Mouse (Mus musculus) left cerebral cortex, adult 11 months (tissue): ENCODE measurements at regions not wholly inside any gene's neighbourhood (a gene's known extent, or its start where the extent isn't known, plus 50 kb on each side); places are given as distances from the start of the nearest gene placed in this dataset.

Experiments
- DNase-seq: peaks from one replicate; pipeline ENCODE4 v3.0.0; 2022; ENCODE audit warnings: low spot score

- no peak for DNase-seq
These were observed 140.0 kb upstream of the Tut7 start for GRCm38 (mm10) chr13:59962676-59963664.

GRCm38 (mm10) chr13:59956441-59956840 lies 133.5 kb upstream of the Tut7 start:
- no peak for DNase-seq

DNA sequence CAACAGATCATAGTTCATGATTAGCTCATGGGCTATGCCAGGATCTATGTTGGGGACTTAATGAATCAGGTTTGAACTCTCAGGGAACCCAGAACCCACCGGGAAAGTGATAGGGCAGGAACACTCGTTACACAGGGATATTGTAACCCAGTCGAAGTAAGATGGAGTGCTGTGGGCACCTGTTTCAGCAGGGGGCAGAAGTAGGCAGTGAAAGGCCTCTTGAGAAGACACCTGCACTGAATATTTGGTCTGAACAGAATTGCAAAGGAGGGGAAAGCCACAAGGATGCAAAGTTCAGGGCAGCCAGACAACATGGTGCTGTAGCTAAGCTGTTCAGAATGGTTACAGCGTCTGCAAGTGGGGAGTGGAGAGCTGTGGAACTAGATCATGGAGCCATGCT lies 129.9 kb upstream of the Tut7 start:
- DNase-seq = no peak

DNA sequence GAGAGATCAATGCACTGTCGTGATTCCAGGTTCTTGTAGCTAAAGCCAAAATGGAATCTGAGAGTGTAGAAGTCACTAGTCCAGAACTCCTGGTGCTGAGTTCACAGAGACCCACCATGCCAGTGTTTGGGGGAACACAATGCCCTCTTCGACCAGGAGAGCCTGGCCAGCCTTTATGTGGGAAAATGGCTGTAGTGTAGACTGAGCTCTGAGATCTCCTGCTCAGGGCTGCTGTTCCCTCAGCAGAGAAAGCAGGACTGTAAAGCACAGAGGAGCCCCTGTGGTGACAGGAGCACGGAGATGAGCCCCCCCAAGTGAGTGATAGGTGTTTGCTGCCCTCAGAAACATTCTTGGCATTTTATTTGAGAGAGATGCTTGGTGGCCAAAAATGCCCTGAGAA lies 129.2 kb upstream of the Tut7 start:
- no peak for DNase-seq

DNA sequence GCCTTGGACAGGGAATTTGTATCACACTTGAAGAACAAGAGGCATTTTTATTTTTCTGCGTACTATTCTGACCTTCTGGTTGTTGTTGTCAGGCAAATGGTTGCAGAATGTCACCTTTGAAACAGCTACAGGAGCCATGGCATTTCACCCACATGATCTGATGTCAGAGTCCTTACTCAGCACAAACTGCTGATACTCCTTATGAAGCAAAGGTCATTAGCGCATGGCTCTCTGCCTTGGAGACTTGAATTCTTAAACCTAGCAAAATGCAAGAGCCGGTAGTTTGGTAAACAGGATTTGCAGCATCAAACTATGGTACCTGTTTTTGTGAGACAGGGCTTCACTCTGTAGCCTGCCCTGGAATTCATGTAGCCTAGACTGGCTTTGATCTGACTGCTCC lies 127.3 kb upstream of the Tut7 start:
- no peak for DNase-seq

DNA sequence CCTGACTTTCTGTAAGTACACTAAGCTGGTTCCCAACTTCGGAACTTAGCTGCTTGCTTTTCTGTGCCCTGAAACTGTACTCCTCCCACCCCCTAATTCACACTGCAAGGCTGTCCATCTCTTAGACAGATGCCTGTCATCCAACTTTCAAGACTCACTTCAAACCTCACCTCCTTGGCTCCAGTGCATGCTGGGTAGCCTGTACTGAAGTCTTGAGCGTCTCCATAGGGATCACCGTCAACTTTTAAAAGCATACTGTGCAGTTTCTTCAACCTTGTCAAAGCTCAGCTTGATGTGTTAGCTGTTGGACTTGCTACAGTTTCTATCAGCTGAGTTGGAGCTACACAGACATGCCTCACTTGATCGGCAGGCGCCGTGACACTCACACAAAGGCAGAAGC lies 126.5 kb upstream of the Tut7 start:
- no peak for DNase-seq

GRCm38 (mm10) chr13:59948496-59949138 lies 125.7 kb upstream of the Tut7 start:
- no peak for DNase-seq

DNA sequence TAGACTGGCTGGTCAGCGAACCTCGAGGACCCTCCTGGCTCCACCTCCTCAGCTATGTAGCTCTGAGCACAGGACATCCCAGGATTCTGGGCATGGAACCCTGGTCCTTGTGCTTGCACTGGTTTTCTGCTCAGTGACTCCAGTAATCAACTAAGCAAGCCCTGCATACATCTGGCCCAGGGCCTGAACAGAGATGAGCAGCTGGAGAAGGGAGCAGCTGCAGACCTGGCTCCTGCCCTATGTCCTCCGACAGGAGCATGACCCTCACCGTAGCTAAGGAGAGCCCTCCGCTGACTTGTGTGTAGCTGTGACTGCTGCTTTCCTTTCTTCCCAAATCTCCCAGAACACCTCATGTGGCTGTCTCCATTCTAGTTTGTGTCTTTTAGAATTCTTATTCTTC lies 124.5 kb upstream of the Tut7 start:
- DNase-seq = no peak

GRCm38 (mm10) chr13:59946509-59946908 lies 123.6 kb upstream of the Tut7 start:
- no peak for DNase-seq

- DNase-seq = no peak
These were observed 122.7 kb upstream of the Tut7 start for GRCm38 (mm10) chr13:59945631-59946030.

- DNase-seq = no peak
These were observed 120.7 kb upstream of the Tut7 start for GRCm38 (mm10) chr13:59943602-59944140.

GRCm38 (mm10) chr13:59943020-59943419 lies 120.1 kb upstream of the Tut7 start:
- DNase-seq = no peak

DNA sequence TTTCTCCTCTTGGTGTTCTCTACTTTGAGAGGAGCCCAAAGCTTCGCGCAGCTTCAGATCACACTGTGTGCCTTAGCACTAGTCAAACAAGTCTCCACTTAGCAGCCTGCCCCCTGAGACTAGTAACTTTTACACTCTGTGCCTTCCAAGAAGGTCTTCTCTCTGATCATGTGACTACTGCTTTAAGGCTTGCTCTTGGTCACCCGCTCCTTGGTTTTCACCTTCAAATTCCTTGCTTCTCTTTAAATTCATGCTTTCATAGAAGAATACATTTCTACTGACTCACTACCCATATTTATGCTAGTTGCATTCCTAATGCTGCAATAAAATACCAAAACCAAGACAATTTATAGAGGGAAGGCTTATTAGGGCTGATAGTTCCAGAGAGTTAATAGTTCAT lies 118.6 kb upstream of the Tut7 start:
- DNase-seq = no peak

GRCm38 (mm10) chr13:59940414-59941205 lies 117.7 kb upstream of the Tut7 start:
- no peak for DNase-seq

GRCm38 (mm10) chr13:59939886-59940285 lies 116.9 kb upstream of the Tut7 start:
- DNase-seq = no peak

DNA sequence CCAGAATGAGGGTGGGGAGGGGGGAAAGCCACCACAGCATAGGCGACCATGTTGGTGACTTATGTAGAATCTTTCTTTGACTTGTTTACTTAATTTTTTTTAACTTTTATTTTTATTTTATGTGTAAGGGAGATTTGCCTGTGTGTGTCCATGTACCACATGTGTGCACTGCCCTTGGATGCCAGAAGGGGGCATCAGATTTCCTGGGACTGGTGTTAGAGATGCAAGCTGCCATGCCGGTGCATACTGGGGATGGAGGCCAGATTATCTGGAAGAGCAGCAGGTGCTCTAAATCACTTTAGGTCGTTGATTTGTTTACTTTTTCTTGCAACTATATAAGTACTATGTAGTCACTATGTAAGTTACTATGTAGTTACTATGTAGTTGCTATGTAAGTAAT lies 114.2 kb upstream of the Tut7 start:
- no peak for DNase-seq

GRCm38 (mm10) chr13:59934556-59934955 lies 111.6 kb upstream of the Tut7 start:
- DNase-seq = no peak

GRCm38 (mm10) chr13:59934093-59934492 lies 111.1 kb upstream of the Tut7 start:
- no peak for DNase-seq

- no peak for DNase-seq
These were observed 104.6 kb upstream of the Tut7 start for GRCm38 (mm10) chr13:59927379-59928111.

- no peak for DNase-seq
These were observed 103.0 kb upstream of the Tut7 start for GRCm38 (mm10) chr13:59925845-59926481.

- no peak for DNase-seq
These were observed 94.2 kb upstream of the Tut7 start for GRCm38 (mm10) chr13:59917185-59917584.
